Mouse (Mus musculus) kidney, embryonic 14.5 days (tissue): Measurements from ENCODE around the gene Pcp2. TPM values are rescaled to one million over a fixed set of nuclear protein-coding genes. Genes with fewer than 3 reads are reported as not detected.

Source experiments
- ATAC-seq: fragments of 200-750 bp; cut with Nextera tagmentation; 2 replicates; pipeline ENCODE4 v1.8.0; 2017; ENCODE audit warnings: moderate number of reproducible peaks, mild to moderate bottlenecking, moderate TSS enrichment, moderate library complexity; ENCODE audit not compliant: low FRiP score, low TSS enrichment
- H3K27ac ChIP-seq: fragments of 300-500 bp; sonication (generic); 2 replicates; pipeline ENCODE4 v1.5.1; 2014; ENCODE audit warnings: low read depth, mild to moderate bottlenecking, low read length, moderate library complexity, mixed read lengths
- H3K27me3 ChIP-seq: fragments of 300-500 bp; sonication (generic); 2 replicates; pipeline ENCODE4 v1.6.1; 2014; ENCODE audit warnings: mild to moderate bottlenecking, low read length; ENCODE audit not compliant: control insufficient read depth, insufficient read depth
- H3K36me3 ChIP-seq: fragments of 300-500 bp; sonication (generic); 2 replicates; pipeline ENCODE4 v1.6.1; 2014; ENCODE audit warnings: low read length, mixed read lengths; ENCODE audit not compliant: control insufficient read depth, insufficient read depth
- H3K4me1 ChIP-seq: fragments of 300-500 bp; sonication (generic); 2 replicates; pipeline ENCODE4 v1.6.1; 2014; ENCODE audit warnings: low read length, mixed read lengths; ENCODE audit not compliant: control insufficient read depth, insufficient read depth
- H3K4me2 ChIP-seq: fragments of 300-500 bp; sonication (generic); replicated peaks from 2 replicates; pipeline ENCODE4 v1.6.1; 2014; ENCODE audit warnings: low read depth, mild to moderate bottlenecking, low read length
- H3K4me3 ChIP-seq: fragments of 300-500 bp; sonication (generic); 2 replicates; pipeline ENCODE4 v1.5.1; 2014; ENCODE audit warnings: mild to moderate bottlenecking, low read length
- H3K9ac ChIP-seq: fragments of 300-500 bp; sonication (generic); 2 replicates; pipeline ENCODE4 v1.6.1; 2014; ENCODE audit warnings: low read depth, mild to moderate bottlenecking, low read length, moderate library complexity
- H3K9me3 ChIP-seq: fragments of 300-500 bp; sonication (generic); 2 replicates; pipeline ENCODE4 v1.6.1; 2016; ENCODE audit warnings: low read length; ENCODE audit not compliant: control insufficient read depth
- WGBS: fragments of 180-500 bp; shearing (Covaris S2); extraction: QIAGEN DNeasy Blood & Tissue Kit; methylation state at CpG from one replicate; pipeline ENCODE4 v1.1.7; 2014; 5-methylcytosine and 5-hydroxymethylcytosine counted together
- polyA plus RNA-seq: library from polyadenylated mRNA; unstranded; fragments of >200 nt; fragmentation: Nextera tagmentation; extraction: Ambion mirVana; gene quantifications from 2 replicates; pipeline ENCODE4 v1.2.1, GENCODE M21; 2014

The Pcp2 gene
- polyA plus RNA-seq, 1 experiment from 2014 or later = 0.96 TPM

- Histone ChIP-seq H3K4me2 (peak within 1 kb of the TSS; percentile 75), H3K4me3 (peak within 1 kb of the TSS; percentile 66)
Observed at GRCm38 (mm10) chr8:3630647-3631477, 5.5 kb upstream of the Pcp2 start, which contains the start of gene Stxbp2. TSS of gene Stxbp2 (plus strand) at chr8:3630955.

GRCm38 (mm10) chr8:3628014-3628413 lies 2.7 kb upstream of the Pcp2 start:
- H3K27ac ChIP-seq = no peak overlapping the region
- H3K4me3 ChIP-seq = no peak overlapping the region
- H3K9me3 ChIP-seq = no peaks in the 10 kb centered on the region
- no peaks in the 10 kb centered on the region; the same call in 1 of the 2 replicates for H3K27me3 ChIP-seq
- H3K9ac ChIP-seq = no peak overlapping the region
- 22% methylated on average over 5 of the region's 5 CpGs for WGBS
- H3K4me2 ChIP-seq = no peak overlapping the region
- ATAC-seq = 0 out of 2 replicates have a peak, but pooled peaks have one; percentile 1
- no peaks in the 10 kb centered on the region for H3K36me3 ChIP-seq
- no peaks in the 10 kb centered on the region for H3K4me1 ChIP-seq

More at GRCm38 (mm10) chr8:3630647-3631477, 5.5 kb upstream of the Pcp2 start, which contains the start of gene Stxbp2:
- Histone ChIP-seq H3K9ac (peak within 1 kb of the TSS; percentile 60), H3K27me3 (no peaks in the 10 kb centered on the region; the same call in 1 of the 2 replicates), H3K9me3 (no peaks in the 10 kb centered on the region), H3K36me3 (no peaks in the 10 kb centered on the region), H3K4me1 (no peaks in the 10 kb centered on the region), H3K27ac (no peak within 1 kb of the TSS)
- peak; percentile 88 for ATAC-seq
- WGBS = 6% methylated on average over 47 of the region's 47 CpGs

- H3K27ac ChIP-seq = no peak overlapping the region
- H3K36me3 ChIP-seq = no peaks in the 10 kb centered on the region
- 50% methylated on average over 5 of the region's 5 CpGs for WGBS
- no peak overlapping the region for H3K4me3 ChIP-seq
- no peak overlapping the region for H3K4me2 ChIP-seq
- H3K9ac ChIP-seq = no peak overlapping the region
- H3K9me3 ChIP-seq = no peaks in the 10 kb centered on the region
- ATAC-seq = no peak
- H3K27me3 ChIP-seq = no peaks in the 10 kb centered on the region; the same call in 1 of the 2 replicates
- 0 out of 2 replicates have a peak, but pooled peaks cover 4% of the 10 kb centered on the region for H3K4me1 ChIP-seq
Observed at GRCm38 (mm10) chr8:3626971-3627370, 1.6 kb upstream of the Pcp2 start.

GRCm38 (mm10) chr8:3622119-3622518 lies 3.2 kb downstream of the Pcp2 start:
- WGBS = 68% methylated on average over 8 of the region's 8 CpGs
- no peak for ATAC-seq
- Histone ChIP-seq H3K9ac (peak overlapping the region; percentile 73; the same call in 1 of the 2 replicates), H3K4me2 (peak overlapping the region; percentile 65), H3K9me3 (no peaks in the 10 kb centered on the region), H3K4me3 (peak overlapping the region; percentile 90), H3K4me1 (0 out of 2 replicates have a peak, but pooled peaks cover 8% of the 10 kb centered on the region), H3K36me3 (peaks cover 17% of the 10 kb centered on the region; the same call in 1 of the 2 replicates), H3K27ac (no peak overlapping the region), H3K27me3 (no peaks in the 10 kb centered on the region)

- no peaks in the 10 kb centered on the region for H3K9me3 ChIP-seq
- no peak within 1 kb of the TSS for H3K27ac ChIP-seq
- WGBS = under 1% methylated on average over 37 of the region's 37 CpGs
- peak within 1 kb of the TSS; percentile 90 for H3K4me3 ChIP-seq
- H3K4me1 ChIP-seq = 0 out of 2 replicates have a peak, but pooled peaks cover 8% of the 10 kb centered on the region
- peak; percentile 99 for ATAC-seq
- peak within 1 kb of the TSS; percentile 86 for H3K4me2 ChIP-seq
- no peaks in the 10 kb centered on the region for H3K27me3 ChIP-seq
- H3K36me3 ChIP-seq = peaks cover 22% of the 10 kb centered on the region
- peak within 1 kb of the TSS; percentile 80 for H3K9ac ChIP-seq
Observed at GRCm38 (mm10) chr8:3621199-3621970, 4.0 kb downstream of the Pcp2 start, which contains the start of the genes Xab2 and Pet100. TSS of gene Xab2 (minus strand) at chr8:3621316. TSS of gene Pet100 (plus strand) at chr8:3621548.

GRCm38 (mm10) chr8:3609816-3610150 lies 15.6 kb downstream of the Pcp2 start:
- Histone ChIP-seq H3K36me3 (peaks cover 77% of the 10 kb centered on the region), H3K27ac (no peak overlapping the region), H3K4me2 (no peak overlapping the region), H3K9me3 (no peaks in the 10 kb centered on the region), H3K9ac (no peak overlapping the region), H3K27me3 (no peaks in the 10 kb centered on the region), H3K4me1 (no peaks in the 10 kb centered on the region), H3K4me3 (no peak overlapping the region)
- ATAC-seq = 0 out of 2 replicates have a peak, but pooled peaks have one; percentile 5
- WGBS = 77% methylated on average over 6 of the region's 6 CpGs

GRCm38 (mm10) chr8:3609046-3609815 lies 16.1 kb downstream of the Pcp2 start:
- Histone ChIP-seq H3K36me3 (peaks cover 77% of the 10 kb centered on the region), H3K27ac (no peak overlapping the region), H3K4me3 (no peak overlapping the region), H3K4me1 (no peaks in the 10 kb centered on the region), H3K4me2 (no peak overlapping the region), H3K9ac (no peak overlapping the region), H3K27me3 (no peaks in the 10 kb centered on the region), H3K9me3 (no peaks in the 10 kb centered on the region)
- no peak for ATAC-seq
- WGBS = 65% methylated on average over 12 of the region's 12 CpGs

- WGBS = 89% methylated on average over 7 of the region's 7 CpGs
- Histone ChIP-seq H3K36me3 (peaks cover 73% of the 10 kb centered on the region), H3K27ac (no peak overlapping the region)
Observed at GRCm38 (mm10) chr8:3607822-3608221, 17.5 kb downstream of the Pcp2 start.

More at GRCm38 (mm10) chr8:3607822-3608221, 17.5 kb downstream of the Pcp2 start:
- no peak for ATAC-seq
- Histone ChIP-seq H3K4me1 (no peaks in the 10 kb centered on the region), H3K4me2 (no peak overlapping the region), H3K9me3 (no peaks in the 10 kb centered on the region), H3K9ac (no peak overlapping the region), H3K4me3 (no peak overlapping the region), H3K27me3 (no peaks in the 10 kb centered on the region)
